Mouse (Mus musculus): ENCODE results near the gene Orm1. TPM values are rescaled to one million over a fixed set of nuclear protein-coding genes. Genes with fewer than 3 reads are reported as not detected.

Gene Orm1
- polyA plus RNA-seq, 2 experiments: not detected

- no peak overlapping the region for H3K4me2 ChIP-seq (ENCODE audit: low read depth)
- no peak for ATAC-seq (ENCODE audit: insufficient read depth)
- no peak overlapping the region for H3K4me3 ChIP-seq (ENCODE audit: insufficient read depth in 1 of 2, low read depth in 2 of 2, low read length in 2 of 2)
- H3K36me3 ChIP-seq (replicated peaks; ENCODE audit: control insufficient read depth, insufficient read depth, low read depth): no peaks in the 10 kb centered on the region
- no peak overlapping the region for H3K27ac ChIP-seq
- H3K9me3 ChIP-seq (ENCODE audit: control insufficient read depth, low read length): no peaks in the 10 kb centered on the region
- no peak for DNase-seq (ENCODE audit: low read depth in 3 of 3, low spot score in 3 of 3)
- no peak for TF ChIP-seq CTCF (IDR thresholded peaks at IDR 0.05; ENCODE audit: low read depth)
- 38% methylated on average over 3 of the region's 3 CpGs for WGBS (ENCODE audit: insufficient replicate concordance)
- H3K27me3 ChIP-seq (ENCODE audit: control insufficient read depth, insufficient read depth, low read length): no peaks in the 10 kb centered on the region; the same call in 1 of the 2 replicates
- H3K9ac ChIP-seq (replicated peaks): no peak overlapping the region
- no peaks in the 10 kb centered on the region for H3K4me1 ChIP-seq (replicated peaks; ENCODE audit: control insufficient read depth in 2 of 2, insufficient read depth in 2 of 2, low read length in 1 of 2)
These were observed 5.8 kb upstream of the Orm1 start for GRCm38 (mm10) chr4:63338414-63339076.

DNA sequence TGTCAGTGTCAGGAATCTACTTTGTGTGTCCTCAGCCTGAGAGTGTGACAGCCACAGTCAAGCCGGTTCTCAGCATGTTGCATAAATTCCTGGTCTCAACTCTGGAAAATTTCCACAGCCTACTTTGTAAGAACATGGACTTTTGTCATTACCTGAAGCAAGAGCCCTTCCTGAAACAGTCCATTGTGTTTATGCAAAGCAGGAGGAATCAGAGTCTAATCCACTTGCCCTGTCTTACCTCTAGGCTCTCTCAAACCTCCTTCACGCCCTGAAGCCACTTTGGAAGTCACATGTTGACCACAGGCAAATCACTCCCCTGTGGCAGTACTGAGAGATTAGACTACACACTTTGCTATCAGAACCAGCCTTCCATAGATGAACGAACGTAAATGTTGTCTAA, 1.9 kb upstream of the Orm1 start:
- no peaks in the 10 kb centered on the region for H3K9me3 ChIP-seq (ENCODE audit: control insufficient read depth, low read length)
- no peaks in the 10 kb centered on the region for H3K36me3 ChIP-seq (replicated peaks; ENCODE audit: control insufficient read depth, insufficient read depth, low read depth)
- ATAC-seq (ENCODE audit: insufficient read depth): no peak
- no peak overlapping the region for H3K4me2 ChIP-seq (ENCODE audit: low read depth)
- H3K4me3 ChIP-seq (ENCODE audit: insufficient read depth in 1 of 2, low read depth in 2 of 2, low read length in 2 of 2): no peak overlapping the region
- H3K9ac ChIP-seq (replicated peaks): no peak overlapping the region
- H3K4me1 ChIP-seq (replicated peaks; ENCODE audit: control insufficient read depth in 2 of 2, insufficient read depth in 2 of 2, low read length in 1 of 2): no peaks in the 10 kb centered on the region
- H3K27me3 ChIP-seq (ENCODE audit: control insufficient read depth, insufficient read depth, low read length): no peaks in the 10 kb centered on the region
- no peak overlapping the region for H3K27ac ChIP-seq
- TF ChIP-seq EP300 (IDR thresholded peaks at IDR 0.05; ENCODE audit: low read depth) (no peak), CTCF (IDR thresholded peaks at IDR 0.05; ENCODE audit: low read depth) (no peak)
- WGBS (ENCODE audit: insufficient replicate concordance): 53% methylated on average over 4 of the region's 4 CpGs
- DNase-seq (ENCODE audit: low read depth in 3 of 3, low spot score in 3 of 3): no peak

- Histone ChIP-seq H3K36me3 (replicated peaks; ENCODE audit: control insufficient read depth, insufficient read depth, low read depth) (no peaks in the 10 kb centered on the region), H3K27ac (no peak overlapping the region), H3K27me3 (ENCODE audit: control insufficient read depth, insufficient read depth, low read length) (no peaks in the 10 kb centered on the region), H3K9ac (replicated peaks) (no peak overlapping the region), H3K4me3 (ENCODE audit: insufficient read depth in 1 of 2, low read depth in 2 of 2, low read length in 2 of 2) (no peak overlapping the region), H3K9me3 (ENCODE audit: control insufficient read depth, low read length) (no peaks in the 10 kb centered on the region), H3K4me1 (replicated peaks; ENCODE audit: control insufficient read depth in 2 of 2, insufficient read depth in 2 of 2, low read length in 1 of 2) (no peaks in the 10 kb centered on the region), H3K4me2 (ENCODE audit: low read depth) (no peak overlapping the region)
- ATAC-seq (ENCODE audit: insufficient read depth): no peak
- TF ChIP-seq EP300 (IDR thresholded peaks at IDR 0.05; ENCODE audit: low read depth): no peak
- TF ChIP-seq CTCF (IDR thresholded peaks at IDR 0.05; ENCODE audit: low read depth): no peak
- no peak for DNase-seq (ENCODE audit: low read depth in 3 of 3, low spot score in 3 of 3)
- 38% methylated on average over 3 of the region's 3 CpGs for WGBS (ENCODE audit: insufficient replicate concordance)
These were observed 752 bp upstream of the Orm1 start for GRCm38 (mm10) chr4:63343608-63344007.

- no peak for ATAC-seq (ENCODE audit: insufficient read depth)
- no peaks in the 10 kb centered on the region for H3K4me1 ChIP-seq (replicated peaks; ENCODE audit: control insufficient read depth in 2 of 2, insufficient read depth in 2 of 2, low read length in 1 of 2)
- no peak for DNase-seq (ENCODE audit: low read depth in 3 of 3, low spot score in 3 of 3)
- H3K9me3 ChIP-seq (ENCODE audit: control insufficient read depth, low read length): no peaks in the 10 kb centered on the region
- no peak overlapping the region for H3K4me3 ChIP-seq (ENCODE audit: insufficient read depth in 1 of 2, low read depth in 2 of 2, low read length in 2 of 2)
- H3K27ac ChIP-seq: no peak overlapping the region
- TF ChIP-seq CTCF (IDR thresholded peaks at IDR 0.05; ENCODE audit: low read depth) (no peak), EP300 (IDR thresholded peaks at IDR 0.05; ENCODE audit: low read depth) (no peak)
- no peaks in the 10 kb centered on the region for H3K27me3 ChIP-seq (ENCODE audit: control insufficient read depth, insufficient read depth, low read length)
- H3K36me3 ChIP-seq (replicated peaks; ENCODE audit: control insufficient read depth, insufficient read depth, low read depth): no peaks in the 10 kb centered on the region
- no peak overlapping the region for H3K4me2 ChIP-seq (ENCODE audit: low read depth)
- H3K9ac ChIP-seq (replicated peaks): no peak overlapping the region
These were observed 901 bp downstream of the Orm1 start for GRCm38 (mm10) chr4:63345261-63345660.

DNA sequence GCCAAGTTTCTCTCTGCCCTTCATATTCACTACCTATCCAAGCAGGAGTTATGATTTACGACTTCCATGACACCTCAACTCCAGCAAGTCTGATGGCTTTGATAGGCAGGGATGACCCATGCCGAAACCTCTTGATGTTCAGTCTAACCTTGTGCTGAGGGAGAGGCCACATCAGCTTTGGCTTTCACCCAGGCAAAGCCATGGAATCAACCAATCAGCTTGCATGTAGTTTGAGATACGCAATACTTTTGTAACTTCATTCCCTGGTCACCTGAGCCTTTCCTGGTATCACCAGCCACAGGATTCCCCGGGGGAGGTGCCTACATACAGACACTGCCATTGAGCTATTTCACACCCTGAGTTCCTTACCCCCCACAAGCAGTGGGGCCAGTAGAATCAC, 2.3 kb downstream of the Orm1 start:
- H3K4me2 ChIP-seq (ENCODE audit: low read depth): no peak overlapping the region
- no peak overlapping the region for H3K9ac ChIP-seq (replicated peaks)
- ATAC-seq (ENCODE audit: insufficient read depth) (no peak), DNase-seq (ENCODE audit: low read depth in 3 of 3, low spot score in 3 of 3) (no peak)
- no peak overlapping the region for H3K4me3 ChIP-seq (ENCODE audit: insufficient read depth in 1 of 2, low read depth in 2 of 2, low read length in 2 of 2)
- H3K36me3 ChIP-seq (replicated peaks; ENCODE audit: control insufficient read depth, insufficient read depth, low read depth): no peaks in the 10 kb centered on the region
- no peak overlapping the region for H3K27ac ChIP-seq
- WGBS (ENCODE audit: insufficient replicate concordance): 59% methylated on average over 4 of the region's 4 CpGs
- no peaks in the 10 kb centered on the region for H3K27me3 ChIP-seq (ENCODE audit: control insufficient read depth, insufficient read depth, low read length)
- H3K4me1 ChIP-seq (replicated peaks; ENCODE audit: control insufficient read depth in 2 of 2, insufficient read depth in 2 of 2, low read length in 1 of 2): no peaks in the 10 kb centered on the region
- H3K9me3 ChIP-seq (ENCODE audit: control insufficient read depth, low read length): no peaks in the 10 kb centered on the region
- TF ChIP-seq CTCF (IDR thresholded peaks at IDR 0.05; ENCODE audit: low read depth) (no peak), EP300 (IDR thresholded peaks at IDR 0.05; ENCODE audit: low read depth) (no peak)
